Mouse (Mus musculus): ENCODE data around the gene Cdc37l1.

Gene Cdc37l1

GRCm38 (mm10) chr19:29046961-29047333 lies 56.8 kb downstream of the Cdc37l1 start:
- DNase-seq (ENCODE audit: low spot score in 2 of 2), result no peak

GRCm38 (mm10) chr19:29047334-29048170 lies 57.4 kb downstream of the Cdc37l1 start, which contains the start of gene Ak3:
TSS of gene Ak3 (minus strand) at chr19:29047961.
- peak; percentile 55 to 72 for DNase-seq (ENCODE audit: low spot score in 2 of 2)

- DNase-seq (ENCODE audit: low spot score in 2 of 2), result no peak
Measured at GRCm38 (mm10) chr19:29049401-29050075, 59.4 kb downstream of the Cdc37l1 start.

- no peak for DNase-seq (ENCODE audit: low spot score in 2 of 2)
Measured at GRCm38 (mm10) chr19:29050186-29050980, 60.2 kb downstream of the Cdc37l1 start.

GRCm38 (mm10) chr19:29052786-29053185 lies 62.6 kb downstream of the Cdc37l1 start:
- DNase-seq (ENCODE audit: low spot score in 2 of 2), result no peak

GRCm38 (mm10) chr19:29054594-29054993 lies 64.4 kb downstream of the Cdc37l1 start:
- no peak for DNase-seq (ENCODE audit: low spot score in 2 of 2)

GRCm38 (mm10) chr19:29055469-29055868 lies 65.3 kb downstream of the Cdc37l1 start:
- DNase-seq (ENCODE audit: low spot score in 2 of 2), result no peak

GRCm38 (mm10) chr19:29058741-29059140 lies 68.6 kb downstream of the Cdc37l1 start:
- DNase-seq (ENCODE audit: low spot score in 2 of 2), result no peak

GRCm38 (mm10) chr19:29059688-29060087 lies 69.5 kb downstream of the Cdc37l1 start:
- DNase-seq (ENCODE audit: low spot score in 2 of 2), result no peak

- no peak for DNase-seq (ENCODE audit: low spot score in 2 of 2)
Measured at GRCm38 (mm10) chr19:29060299-29060698, 70.1 kb downstream of the Cdc37l1 start.

- DNase-seq (ENCODE audit: low spot score in 2 of 2), result no peak
Measured at GRCm38 (mm10) chr19:29063009-29063408, 72.9 kb downstream of the Cdc37l1 start.

GRCm38 (mm10) chr19:29063577-29064363 lies 73.6 kb downstream of the Cdc37l1 start:
- peak; percentile 74 to 91 for DNase-seq (ENCODE audit: low spot score in 2 of 2)

- DNase-seq (ENCODE audit: low spot score in 2 of 2), result no peak
Measured at GRCm38 (mm10) chr19:29064451-29065102, 74.4 kb downstream of the Cdc37l1 start.

- DNase-seq (ENCODE audit: low spot score in 2 of 2), result peak in 1 of 2 experiments; percentile 74
Measured at GRCm38 (mm10) chr19:29066981-29067471, 76.9 kb downstream of the Cdc37l1 start.

- no peak for DNase-seq (ENCODE audit: low spot score in 2 of 2)
Measured at GRCm38 (mm10) chr19:29069195-29069594, 79.0 kb downstream of the Cdc37l1 start.

GRCm38 (mm10) chr19:29074802-29075201 lies 84.7 kb downstream of the Cdc37l1 start:
- DNase-seq (ENCODE audit: low spot score in 2 of 2), result no peak
